Mouse (Mus musculus) kidney, adult 2 months (tissue): ENCODE measurements at regions not wholly inside any gene's neighbourhood (a gene's known extent, or its start where the extent isn't known, plus 50 kb on each side); places are given as distances from the start of the nearest gene placed in this dataset.

Experiments
- CTCF ChIP-seq: fragments of 200-500 bp; conservative IDR thresholded peaks from 2 replicates; pipeline ENCODE4 v1.5.1; 2011; ENCODE audit warnings: low read depth, mild to moderate bottlenecking, control low read depth, low read length, moderate library complexity, mixed read lengths; ENCODE audit not compliant: insufficient read depth, insufficient read length
- POLR2A ChIP-seq: fragments of 200-500 bp; IDR thresholded peaks from one replicate; pipeline ENCODE4 v1.6.1; 2011; ENCODE audit warnings: low read depth, low read length, control low read depth

DNA sequence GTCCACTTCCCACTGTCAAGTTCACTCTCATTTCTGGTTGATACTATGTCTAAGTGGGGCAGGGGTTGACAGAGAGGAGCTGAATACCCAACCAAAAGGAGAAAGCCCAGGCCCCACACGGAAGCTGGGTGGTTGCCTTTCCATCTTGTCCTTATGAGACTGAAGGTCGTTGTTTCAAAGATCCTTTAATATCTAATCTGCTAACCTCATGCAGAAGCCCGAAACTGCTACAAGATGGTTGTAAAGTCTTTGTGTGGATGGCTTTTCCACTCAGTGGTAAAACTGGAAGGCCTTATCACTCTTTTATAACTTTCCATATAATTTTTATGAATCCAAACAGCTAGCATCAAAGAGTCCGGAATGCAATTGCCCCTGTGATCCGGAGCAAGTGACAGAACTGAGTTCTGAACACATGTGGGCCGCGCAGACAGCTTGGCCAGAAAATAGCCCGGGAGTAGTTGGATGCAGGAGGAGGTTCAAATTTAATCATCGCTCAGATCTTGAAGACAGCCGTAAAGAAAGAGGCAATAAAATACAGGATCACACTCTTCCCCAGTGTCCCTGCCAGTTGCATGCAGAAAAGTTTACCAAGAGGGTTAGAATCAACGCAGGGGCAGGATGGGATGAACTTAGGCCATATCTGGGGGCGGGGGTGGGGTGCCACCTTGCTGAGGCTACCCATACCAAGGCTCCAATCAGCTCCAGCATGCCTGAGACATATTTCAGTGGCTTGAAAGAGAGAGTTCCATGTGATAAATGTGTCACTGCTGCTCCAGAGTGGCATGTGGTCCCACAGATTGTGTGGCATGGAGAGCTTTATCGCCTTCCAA, 207.2 kb downstream of the 3110018I06Rik start:
- TF ChIP-seq POLR2A: no peak
- no peak for TF ChIP-seq CTCF
